Mouse (Mus musculus) embryonic stem cell, embryonic (primary cell): ENCODE data around the gene Wsb1.

Experiments
- CTCF ChIA-PET, 4 experiments: fragments of 300-600 bp in 2 of 4; fragments of 350-600 bp in 2 of 4; sonication (Branson Sonifier 250); formaldehyde crosslinking; loops; one replicate each; lab custom pipeline; 2022; ENCODE audit warnings: inconsistent platforms in 2 of 4; lab: Charles Lee
- POLR2A ChIA-PET, 4 experiments: fragments of 300-600 bp in 2 of 4; fragments of 350-600 bp in 2 of 4; sonication (Branson Sonifier 250); formaldehyde crosslinking; loops; one replicate each; lab custom pipeline; 2022; ENCODE audit warnings: antibody characterized with exemption in 4 of 4, inconsistent platforms in 1 of 4; lab: Charles Lee

Wsb1 gene

DNA sequence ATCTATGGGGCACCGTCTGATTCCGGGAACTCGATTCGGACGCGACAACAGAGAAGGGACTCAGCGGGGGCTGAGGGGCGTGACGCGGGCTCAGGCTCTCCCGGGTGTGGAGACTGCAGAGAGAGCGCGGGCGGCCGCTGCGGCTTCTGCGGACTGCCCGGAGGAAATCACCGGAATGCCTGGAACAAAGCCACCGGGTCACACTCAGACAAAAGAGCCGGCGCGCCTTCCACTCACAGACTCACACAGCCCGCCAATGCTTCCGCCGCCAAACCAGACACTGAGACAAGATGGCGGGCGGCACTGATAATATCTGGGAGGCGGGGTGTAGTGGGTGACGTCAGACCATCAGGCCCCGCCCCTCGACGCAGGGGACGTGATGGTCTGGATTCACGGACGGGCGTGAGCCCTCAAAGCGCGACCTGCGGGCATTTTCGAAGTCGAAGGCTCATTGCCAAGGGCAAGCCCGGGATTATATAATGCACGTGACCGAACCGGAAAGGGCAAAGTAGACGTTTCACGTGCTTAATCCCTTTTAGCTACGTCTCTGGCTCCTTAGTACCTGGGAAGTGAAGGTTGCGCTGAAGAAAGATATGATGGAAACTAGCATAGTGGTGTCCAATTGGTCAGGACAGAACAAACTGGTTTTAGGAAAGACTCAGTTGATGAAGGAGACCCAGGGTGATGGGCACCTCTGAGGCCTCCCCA is at the start of gene Wsb1:
Gene Wsb1, minus strand, starts transcription at position 281 of the 708 bp plus-strand sequence.
- POLR2A ChIA-PET: interaction anchor here (0.5 to 3.2 kb wide), 33 partner anchors 8 to 1805 kb away, joined by 3 to 12 read pairs (median 4); partner anchors contain the start of genes Nf1 (in 1 of the 4) and Pigs (in 1 of the 4)
- CTCF ChIA-PET: interaction anchor here in 1 of 4 experiments (0.5 to 1.3 kb wide), 2 partner anchors 287 to 1290 kb away, joined by 3 read pairs; no protein-coding TSS in a partner anchor

DNA sequence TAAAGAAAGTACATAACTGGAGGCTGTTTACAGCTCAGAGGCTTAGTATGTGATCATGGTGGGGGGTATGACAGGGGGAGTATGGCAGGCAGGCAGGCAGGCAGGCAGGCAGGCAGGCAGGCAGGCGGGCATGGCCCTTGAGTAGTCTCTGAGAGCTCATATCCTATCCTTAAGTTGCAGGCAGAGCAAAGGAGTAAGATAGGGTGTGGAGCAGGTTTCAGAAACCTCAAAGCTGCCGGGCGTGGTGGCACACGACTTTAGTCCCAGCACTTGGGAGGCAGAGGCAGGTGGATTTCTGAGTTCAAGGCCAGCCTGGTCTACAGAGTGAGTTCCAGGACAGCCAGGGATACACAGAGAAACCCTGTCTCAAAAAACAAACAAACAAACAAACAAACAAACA is 49.8 kb upstream of the Wsb1 start:
- ChIA-PET POLR2A (interaction anchor here in 2 of 4 experiments (0.5 to 2.2 kb wide), 4 partner anchors 8 to 82 kb away, joined by 3 to 5 read pairs (median 5); partner anchors contain the start of gene Gm9964 (in 1 of the 2)), CTCF (interaction anchor here in 2 of 4 experiments (0.6 to 2.3 kb wide), 4 partner anchors 8 to 128 kb away, joined by 3 to 16 read pairs (median 4); partner anchors contain the start of gene Gm9964 (in 1 of the 2))

DNA sequence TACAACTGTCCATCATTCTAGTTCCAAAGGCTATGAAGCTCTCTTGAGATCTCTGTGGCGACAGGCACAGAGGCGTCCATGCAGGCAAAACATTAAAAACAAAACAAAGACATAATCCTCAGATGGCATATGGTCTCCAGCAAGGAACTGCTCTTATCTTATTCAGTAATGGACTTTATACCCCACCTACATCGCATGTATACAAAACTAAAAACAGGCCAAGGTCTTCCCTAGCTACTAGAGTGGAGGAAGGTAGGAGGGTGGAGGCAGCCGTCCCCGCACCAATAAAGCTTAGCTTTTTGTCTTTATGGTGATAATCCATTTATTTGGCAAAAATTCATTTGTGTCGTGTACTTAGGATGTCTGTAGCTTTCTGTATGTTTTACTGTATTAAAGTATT is 48.6 kb upstream of the Wsb1 start:
- ChIA-PET CTCF (interaction anchor here in 2 of 4 experiments (0.5 to 2.3 kb wide), 3 partner anchors 36 to 95 kb away, joined by 3 to 6 read pairs (median 3); partner anchors contain the start of gene Nf1 (in 1 of the 2)), POLR2A (interaction anchor here in 2 of 4 experiments (0.6 to 1.9 kb wide), 3 partner anchors 15 to 36 kb away, joined by 3 to 6 read pairs (median 5); partner anchors contain the start of gene Nf1 (in 1 of the 2))

DNA sequence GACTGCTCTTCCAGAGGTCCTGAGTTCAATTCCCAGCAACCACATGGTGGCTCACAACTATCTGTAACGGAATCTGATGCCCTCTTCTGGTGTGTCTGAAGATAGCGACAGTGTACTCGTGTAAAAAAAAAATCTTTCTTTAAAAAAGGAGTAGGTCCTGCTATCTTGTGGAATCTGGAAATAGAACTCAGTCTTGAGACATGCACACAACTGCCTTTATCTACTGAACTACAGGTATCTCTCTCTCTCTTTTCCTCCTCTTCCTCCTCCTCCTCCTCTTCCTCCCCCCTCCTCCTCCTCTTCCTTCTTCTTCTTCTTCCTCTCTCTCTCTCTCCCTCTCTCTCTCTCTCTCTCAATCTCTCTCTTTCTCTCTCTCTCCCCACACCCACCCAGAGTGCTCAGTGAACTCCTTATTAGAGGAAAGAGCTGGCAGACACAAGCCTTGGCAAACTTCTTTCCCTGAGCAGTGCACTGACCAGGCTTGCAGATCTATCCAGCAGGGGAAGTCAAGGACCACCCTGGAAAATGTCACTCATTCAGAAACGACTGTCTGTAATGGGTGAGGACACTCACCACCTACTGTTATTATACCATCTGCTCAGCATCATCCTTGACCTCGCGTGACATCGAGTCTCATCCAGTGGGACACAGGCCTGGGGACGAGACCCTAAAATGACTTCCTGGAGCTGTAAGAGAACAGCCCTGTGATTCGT is 45.4 kb upstream of the Wsb1 start:
- ChIA-PET CTCF (interaction anchor here in 2 of 4 experiments (0.6 to 0.7 kb wide), 4 partner anchors 11 to 286 kb away, joined by 3 to 9 read pairs (median 4); no protein-coding TSS in a partner anchor), POLR2A (interaction anchor here in 1 of 4 experiments (0.7 kb wide), 1 partner anchor 43 kb away, joined by 3 read pairs; no protein-coding TSS in a partner anchor)

DNA sequence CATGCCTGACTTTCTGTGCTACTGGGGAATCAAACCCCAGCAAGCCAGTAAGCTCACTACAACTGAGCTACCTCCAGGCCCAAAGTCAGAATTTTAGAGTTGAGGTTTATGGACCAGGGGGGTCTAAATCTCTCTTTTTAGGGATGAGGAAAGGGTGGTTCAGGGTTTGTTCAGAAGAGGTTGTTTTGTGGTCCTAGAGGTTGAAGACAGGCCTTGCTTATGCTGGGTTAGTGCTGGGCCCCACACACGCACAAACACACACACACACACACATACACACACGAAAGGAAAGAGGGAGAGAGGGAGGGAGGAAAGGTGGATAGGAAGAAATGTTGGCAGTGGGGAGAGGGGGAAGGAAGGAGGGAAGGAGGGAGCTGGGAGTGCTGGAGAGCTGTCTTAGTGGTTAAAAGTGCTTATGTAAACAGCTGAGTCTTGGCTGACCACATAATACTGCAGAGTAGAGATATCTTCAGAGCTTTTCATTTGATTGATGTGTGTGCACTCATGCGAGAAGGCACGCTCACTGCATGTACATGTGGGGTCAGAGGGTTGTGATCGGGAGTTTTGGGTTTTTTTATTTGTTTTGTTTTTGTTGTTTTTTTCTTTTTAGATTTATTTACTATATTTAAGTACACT is 42.5 kb upstream of the Wsb1 start, which contains the start of gene Gm9964:
Gene Gm9964, minus strand, starts transcription at position 51 of the 636 bp plus-strand sequence.
- ChIA-PET CTCF (interaction anchor here (0.5 to 4.2 kb wide), 62 partner anchors 8 to 1258 kb away, joined by 3 to 63 read pairs (median 4); partner anchors contain the start of gene Ksr1 (in 1 of the 4)), POLR2A (interaction anchor here (0.8 to 1.7 kb wide), 16 partner anchors 8 to 337 kb away, joined by 3 to 11 read pairs (median 3); no protein-coding TSS in a partner anchor)

DNA sequence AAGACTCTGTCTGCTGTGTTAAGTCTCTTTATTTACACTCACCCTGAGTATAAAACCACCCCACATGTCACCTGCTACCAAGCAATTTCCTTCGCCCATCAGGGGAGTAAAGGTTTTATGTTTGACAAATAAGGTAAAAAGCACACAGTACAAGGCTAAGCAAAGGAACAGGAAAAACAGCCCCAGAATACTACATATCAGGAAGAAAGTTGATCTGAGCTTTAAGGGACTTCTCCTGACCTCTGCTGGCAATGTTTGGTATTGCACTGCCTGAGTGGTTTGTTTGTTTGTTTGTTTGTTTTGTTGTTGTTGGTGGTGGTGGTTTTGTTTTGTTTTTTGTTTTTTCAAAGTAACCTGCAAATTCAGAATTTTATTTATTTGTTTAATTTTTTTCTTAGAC is 41.7 kb upstream of the Wsb1 start:
- CTCF ChIA-PET: interaction anchor here (0.5 to 4.2 kb wide), 62 partner anchors 8 to 1259 kb away, joined by 3 to 63 read pairs (median 4); partner anchors contain the start of gene Ksr1 (in 1 of the 4)
- POLR2A ChIA-PET: interaction anchor here in 3 of 4 experiments (0.9 to 1.7 kb wide), 16 partner anchors 9 to 336 kb away, joined by 3 to 11 read pairs (median 3); partner anchors contain the start of gene Nf1 (in 1 of the 3)

DNA sequence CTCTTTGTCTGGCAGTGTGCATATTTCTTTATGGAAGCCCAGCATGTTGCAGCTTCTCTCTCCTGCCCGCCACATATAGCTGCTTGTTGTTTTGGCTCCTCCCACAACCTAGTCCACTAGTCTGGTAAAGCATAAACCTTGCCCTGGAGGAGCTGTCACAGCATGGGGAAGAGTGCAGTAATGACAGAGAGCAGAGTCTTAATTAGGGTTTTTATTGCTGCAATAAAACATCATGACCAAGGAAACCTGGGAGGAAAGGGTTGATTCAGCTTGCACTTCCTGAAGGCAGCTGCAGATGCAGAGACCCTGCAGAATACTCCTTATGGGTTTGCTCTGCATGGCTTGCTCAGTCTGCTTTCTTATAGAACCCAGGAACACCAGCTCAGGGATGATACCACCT is 39.5 kb upstream of the Wsb1 start:
- CTCF ChIA-PET: interaction anchor here in 2 of 4 experiments (1.0 to 1.1 kb wide), 2 partner anchors 69 to 70 kb away, joined by 4 read pairs; no protein-coding TSS in a partner anchor
- POLR2A ChIA-PET: interaction anchor here in 1 of 4 experiments (0.6 kb wide), 1 partner anchor 263 kb away, joined by 5 read pairs; no protein-coding TSS in a partner anchor

DNA sequence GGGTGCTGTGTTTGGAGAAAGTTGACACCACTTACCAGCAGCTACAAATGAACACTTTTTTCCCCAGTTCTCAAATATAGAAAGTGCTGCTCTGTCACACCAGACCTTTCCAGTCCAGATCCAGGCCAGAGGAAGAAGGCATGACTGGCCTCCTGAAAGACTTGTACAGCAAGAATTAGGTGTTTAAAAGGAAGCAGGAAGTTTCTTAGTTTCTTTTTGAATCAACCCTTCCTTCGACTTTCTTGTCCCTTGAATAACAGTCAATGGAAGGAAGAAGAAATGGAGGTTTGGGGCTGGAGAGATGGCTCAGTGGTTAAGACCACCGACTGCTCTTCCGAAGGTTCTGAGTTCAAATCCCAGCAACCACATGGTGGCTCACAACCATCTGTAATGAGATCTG is 38.6 kb upstream of the Wsb1 start:
- ChIA-PET CTCF (no interaction called here), POLR2A (interaction anchor here in 1 of 4 experiments (1.4 to 2.6 kb wide), 2 partner anchors 15 to 38 kb away, joined by 3 to 12 read pairs; partner anchors contain the start of gene Wsb1)

DNA sequence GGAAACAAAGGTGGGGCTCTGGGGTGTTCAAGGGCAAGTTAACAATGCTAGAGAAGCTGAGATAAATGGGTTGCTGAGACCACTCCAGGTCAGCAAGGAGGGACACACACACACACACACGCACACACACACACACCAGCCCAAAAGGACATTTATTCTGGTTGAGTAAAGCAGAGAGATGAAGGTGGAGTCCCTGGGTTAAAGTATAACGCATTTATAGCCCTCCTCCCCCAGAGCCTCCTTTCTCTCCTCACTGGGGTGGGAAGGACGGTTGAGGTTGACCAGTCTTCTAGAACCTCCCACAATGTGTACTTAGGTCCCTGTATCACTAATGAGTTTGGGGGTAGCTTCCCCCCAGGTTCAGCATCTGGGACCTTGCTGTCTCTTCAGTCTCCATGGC is 37.7 kb upstream of the Wsb1 start:
- CTCF ChIA-PET: interaction anchor here (0.7 to 2.6 kb wide), 5 partner anchors 60 to 336 kb away, joined by 3 to 16 read pairs (median 3); no protein-coding TSS in a partner anchor
- POLR2A ChIA-PET: interaction anchor here in 3 of 4 experiments (0.6 to 2.6 kb wide), 7 partner anchors 14 to 840 kb away, joined by 3 to 12 read pairs (median 5); partner anchors contain the start of genes Nf1 (in 1 of the 3) and Wsb1 (in 1 of the 3)

DNA sequence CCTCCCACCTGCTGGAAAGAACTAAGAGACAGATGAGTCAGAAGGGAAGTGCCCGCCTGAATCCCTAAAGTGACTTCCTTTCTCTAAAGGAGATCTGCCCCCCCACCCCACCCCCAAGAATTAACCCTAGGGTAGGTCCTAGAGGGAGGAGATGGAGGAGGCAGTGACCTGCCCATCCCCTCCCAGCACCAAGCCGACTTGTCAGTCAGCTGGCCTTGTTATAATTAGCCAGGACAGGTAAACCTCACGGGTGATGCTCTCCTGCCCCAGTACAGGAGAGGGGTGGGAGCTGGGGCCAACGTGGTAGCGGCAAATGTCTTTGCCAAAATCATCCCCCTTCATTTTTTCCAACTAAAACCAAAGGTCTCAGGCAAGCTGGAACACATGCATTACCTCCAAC is 37.2 kb upstream of the Wsb1 start:
- ChIA-PET CTCF (interaction anchor here in 3 of 4 experiments (0.7 to 2.6 kb wide), 10 partner anchors 12 to 336 kb away, joined by 3 to 16 read pairs (median 4); no protein-coding TSS in a partner anchor), POLR2A (interaction anchor here in 3 of 4 experiments (0.6 to 2.9 kb wide), 8 partner anchors 13 to 839 kb away, joined by 3 to 12 read pairs (median 6); partner anchors contain the start of genes Nf1 (in 1 of the 3) and Wsb1 (in 1 of the 3))

DNA sequence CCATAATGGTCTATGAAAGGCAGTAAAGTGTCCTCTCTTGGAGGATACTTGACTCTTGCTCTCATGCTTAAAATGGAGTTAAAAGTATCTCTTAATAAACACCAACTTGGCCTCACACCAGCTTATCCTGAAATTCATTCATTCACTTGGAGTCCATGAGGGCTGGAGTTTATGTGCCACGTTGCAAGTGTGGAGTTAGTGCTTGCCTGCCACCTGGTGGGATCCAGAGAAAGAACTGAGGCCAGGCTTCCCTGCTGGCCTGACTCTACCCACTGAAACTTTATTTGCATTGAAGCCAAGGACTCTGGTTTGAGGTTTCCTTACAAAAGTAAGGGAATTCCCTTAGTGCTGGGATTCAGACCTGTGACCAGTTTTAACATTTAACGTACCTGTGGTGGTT is 36.0 kb upstream of the Wsb1 start:
- POLR2A ChIA-PET: interaction anchor here in 3 of 4 experiments (0.5 to 2.9 kb wide), 6 partner anchors 16 to 775 kb away, joined by 3 to 12 read pairs (median 4); partner anchors contain the start of gene Wsb1 (in 1 of the 3)
- CTCF ChIA-PET: interaction anchor here in 3 of 4 experiments (0.6 to 2.6 kb wide), 9 partner anchors 13 to 1794 kb away, joined by 3 to 16 read pairs (median 6); no protein-coding TSS in a partner anchor

DNA sequence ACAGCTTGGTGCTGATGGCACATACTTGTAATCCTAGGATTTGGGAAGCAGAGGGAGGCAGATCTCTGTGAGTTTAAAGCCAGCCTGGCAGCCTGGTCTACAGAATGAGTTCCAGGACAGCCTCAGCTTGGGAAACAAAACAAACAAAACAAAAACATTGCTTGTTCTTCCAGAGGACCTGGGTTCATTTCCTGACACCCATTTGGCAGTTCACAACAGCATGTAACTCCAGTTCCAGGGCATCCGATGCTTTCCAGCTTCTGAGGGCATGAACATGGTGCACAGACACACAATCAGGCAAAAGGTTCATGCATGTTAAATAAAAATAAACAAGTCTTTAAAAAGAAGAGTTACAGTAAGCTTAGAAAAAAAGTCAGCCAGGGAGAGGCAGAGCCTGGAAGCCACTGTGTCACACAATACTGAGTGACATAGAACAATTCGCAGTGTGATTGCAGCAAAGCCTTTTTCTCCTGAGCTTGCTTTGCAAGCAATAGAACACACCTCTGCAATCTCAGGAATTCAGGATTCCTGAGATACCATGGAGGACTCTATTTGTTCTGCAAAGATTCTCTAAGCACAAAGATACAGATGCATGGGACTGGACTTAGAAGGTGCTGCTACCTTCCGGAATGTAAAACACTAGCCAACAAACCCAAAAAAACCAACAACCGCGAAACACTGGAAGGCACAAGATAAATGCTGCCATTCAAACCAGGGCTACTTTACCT is 34.6 kb upstream of the Wsb1 start:
- CTCF ChIA-PET: interaction anchor here in 2 of 4 experiments (0.6 to 1.4 kb wide), 4 partner anchors 10 to 329 kb away, joined by 3 to 4 read pairs (median 4); no protein-coding TSS in a partner anchor

DNA sequence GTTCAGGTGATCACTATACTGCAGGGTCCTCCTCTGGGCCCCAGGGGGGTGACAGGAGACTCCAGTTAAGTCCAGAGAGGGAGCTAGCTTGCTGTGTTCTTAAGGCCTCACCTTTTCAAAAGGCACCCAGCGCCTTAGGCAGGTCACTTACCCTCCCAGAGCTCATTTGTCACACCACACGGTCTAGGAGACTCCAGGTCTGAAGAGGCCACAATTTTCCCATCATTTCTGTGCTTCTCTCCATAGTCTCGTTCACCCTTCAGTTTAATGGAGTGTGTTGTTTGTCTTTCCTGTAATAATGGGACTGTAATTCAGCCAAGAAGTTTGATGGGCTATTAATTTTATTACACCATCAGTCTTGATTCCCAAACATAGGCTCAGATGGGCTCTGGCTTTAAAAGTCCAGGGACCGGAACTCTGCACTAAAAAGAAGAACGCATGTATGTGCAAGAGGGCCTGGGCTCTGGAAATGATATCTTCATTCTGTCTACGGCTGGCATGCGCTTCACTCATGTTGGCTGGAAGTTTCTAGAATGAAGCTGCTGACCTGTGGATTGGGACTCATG is 33.9 kb upstream of the Wsb1 start:
- CTCF ChIA-PET: interaction anchor here in 1 of 4 experiments (0.6 to 1.4 kb wide), 3 partner anchors 8 to 64 kb away, joined by 3 to 4 read pairs (median 4); partner anchors contain the start of gene Gm9964
- POLR2A ChIA-PET: interaction anchor here in 2 of 4 experiments (0.6 to 1.7 kb wide), 8 partner anchors 10 to 771 kb away, joined by 3 to 4 read pairs (median 4); partner anchors contain the start of gene Wsb1 (in 1 of the 2)

More for the DNA sequence above, 34.6 kb upstream of the Wsb1 start:
- POLR2A ChIA-PET: interaction anchor here in 3 of 4 experiments (0.6 to 2.9 kb wide), 7 partner anchors 34 to 772 kb away, joined by 3 to 12 read pairs (median 4); partner anchors contain the start of gene Wsb1 (in 1 of the 3)

DNA sequence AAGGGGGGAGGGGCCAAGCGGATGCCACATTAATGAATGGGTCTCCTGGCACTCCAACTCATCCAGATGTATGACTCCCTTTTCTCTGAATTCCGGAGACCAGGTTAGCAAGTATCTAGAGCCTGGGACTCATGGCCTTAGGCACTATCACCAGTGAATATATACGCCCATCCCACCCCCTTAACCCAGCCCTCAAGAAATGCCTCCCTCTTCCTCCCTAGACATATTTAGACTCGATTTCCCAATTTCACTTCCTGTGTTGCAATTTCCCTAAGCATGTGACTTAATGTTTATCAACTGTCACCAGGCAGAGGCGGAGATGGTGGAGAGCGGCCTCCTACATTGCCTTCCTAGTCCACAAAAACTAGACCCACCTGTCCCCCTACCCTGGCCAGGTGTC is 33.0 kb upstream of the Wsb1 start:
- CTCF ChIA-PET: interaction anchor here in 2 of 4 experiments (0.6 to 1.4 kb wide), 4 partner anchors 9 to 127 kb away, joined by 3 to 4 read pairs (median 3); partner anchors contain the start of gene Gm9964 (in 1 of the 2)
- POLR2A ChIA-PET: interaction anchor here in 1 of 4 experiments (1.0 to 1.7 kb wide), 2 partner anchors 9 to 96 kb away, joined by 3 to 4 read pairs; no protein-coding TSS in a partner anchor

DNA sequence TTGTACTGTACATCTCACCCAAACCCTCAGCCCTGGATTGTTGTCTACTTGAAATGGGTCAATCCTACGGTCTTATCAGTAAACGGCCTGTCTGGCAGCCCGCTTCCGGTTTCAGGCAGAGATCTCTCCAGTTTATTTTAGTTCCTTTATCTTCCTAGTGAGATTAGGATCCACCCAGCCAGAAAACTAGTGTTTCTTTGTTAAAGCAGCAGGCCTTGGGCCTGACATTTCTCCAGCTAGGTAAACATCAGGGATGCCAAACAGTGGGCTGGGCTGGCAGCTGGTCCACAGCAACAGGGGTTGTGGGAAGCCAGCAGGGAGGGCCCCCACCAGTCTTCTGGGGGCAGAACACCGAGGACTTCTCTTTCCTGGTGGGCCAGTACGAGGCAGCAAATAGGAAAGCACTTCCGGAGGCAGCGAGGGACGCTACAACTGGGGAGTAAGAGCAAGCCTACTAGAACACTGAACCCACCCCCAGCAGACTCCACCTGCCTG is 31.9 kb upstream of the Wsb1 start:
- CTCF ChIA-PET: interaction anchor here in 2 of 4 experiments (0.7 to 1.1 kb wide), 2 partner anchors 62 to 886 kb away, joined by 3 to 4 read pairs; no protein-coding TSS in a partner anchor

More for the DNA sequence above, 31.9 kb upstream of the Wsb1 start:
- POLR2A ChIA-PET: interaction anchor here in 1 of 4 experiments (0.6 kb wide), 1 partner anchor 78 kb away, joined by 3 read pairs; no protein-coding TSS in a partner anchor
